Mouse (Mus musculus) megakaryocyte progenitor cell, adult 5-6 weeks (primary cell): ENCODE data around the gene Nol9. TPM values are rescaled to one million over a fixed set of nuclear protein-coding genes. Genes with fewer than 3 reads are reported as not detected.
A peak's percentile ranks its signal among the peaks of the same experiment; 100 is the strongest.

ENCODE experiments used
- ATAC-seq: replicated peaks from 2 replicates; pipeline ENCODE4 v1.8.0; 2016; ENCODE audit warnings: mild to moderate bottlenecking, moderate TSS enrichment, inconsistent platforms; ENCODE audit not compliant: poor library complexity
- total RNA-seq, 2 experiments: library from RNA; stranded (forward) in 1 of 2; stranded (reverse) in 1 of 2; fragments of 157-497, 149-512 nt in 1 of 2; fragments of 200-1000 nt in 1 of 2; gene quantifications; 2 replicates each; pipeline versions ENCODE4 v1.2.3 to v1.2.4; 2015 to 2017

Nol9 gene
- total RNA-seq (2015) (26.9 and 28.4 TPM in 2 replicates), total RNA-seq (2017) (33.4 and 35.1 TPM in 2 replicates)

DNA sequence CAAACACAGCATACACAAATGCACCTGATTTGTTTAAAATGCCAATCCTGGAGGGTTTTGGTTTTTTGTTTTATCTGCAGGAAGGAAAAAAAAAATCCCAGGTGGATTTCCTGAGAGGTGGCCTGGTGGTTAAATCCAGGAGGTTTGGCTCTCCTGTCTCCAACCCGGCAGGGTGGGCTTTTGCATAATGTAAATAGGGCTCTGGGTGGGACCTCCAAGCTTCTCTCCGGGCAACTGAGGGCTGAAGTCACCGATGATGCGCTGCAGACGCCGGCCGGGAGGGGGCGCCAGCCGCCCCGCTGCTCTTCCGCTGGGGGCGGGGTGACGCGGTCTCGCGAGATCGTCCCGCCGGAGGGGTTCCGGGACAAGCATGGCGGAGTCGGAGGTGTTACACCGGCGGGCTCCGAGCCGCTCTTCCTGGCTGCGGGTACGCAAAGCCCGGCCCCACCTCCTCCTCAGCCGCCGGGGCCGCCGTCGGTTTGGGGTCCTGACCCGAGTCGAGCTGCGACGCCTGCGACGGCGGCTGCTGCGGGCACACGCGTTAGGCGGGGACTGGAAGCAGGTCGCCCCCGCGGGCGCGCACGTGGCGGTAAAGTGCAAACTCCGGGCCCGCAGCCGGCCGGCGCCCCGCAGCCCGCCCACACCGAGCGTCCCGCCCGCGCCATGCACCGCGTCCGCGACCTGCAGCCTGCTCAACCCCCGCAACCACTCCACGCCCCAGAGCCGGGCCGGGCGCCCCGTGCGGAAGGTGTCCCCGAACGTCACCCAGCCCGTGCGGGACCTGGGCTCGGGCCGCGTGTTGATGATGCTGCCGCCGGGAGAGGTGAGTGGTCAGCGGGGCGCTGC is at the start of gene Nol9:
Gene Nol9 (plus strand): TSS at position 337 of the 846 bp plus-strand sequence.
- peak; percentile 88 for ATAC-seq

DNA sequence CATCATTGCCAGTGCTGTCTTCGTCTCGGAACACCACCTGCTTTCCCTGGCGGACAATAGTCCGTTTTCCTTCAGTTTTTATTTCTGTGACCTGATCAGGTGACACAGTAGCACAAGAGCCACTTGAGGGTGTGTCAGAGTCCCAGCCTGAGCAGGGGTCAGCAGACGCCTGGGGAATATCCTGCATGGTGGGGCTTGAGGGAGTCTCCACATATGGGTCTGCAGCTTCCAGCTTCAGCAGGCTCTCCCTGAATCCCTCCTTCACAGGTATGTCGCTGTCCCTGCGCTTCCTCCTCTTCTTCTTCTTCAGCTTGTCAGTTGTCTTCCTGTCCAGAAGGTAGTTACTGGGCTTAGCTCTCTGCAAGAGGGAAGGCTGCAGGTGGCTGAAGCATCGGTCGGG is 47.0 kb upstream of the Nol9 start:
- no peak for ATAC-seq

DNA sequence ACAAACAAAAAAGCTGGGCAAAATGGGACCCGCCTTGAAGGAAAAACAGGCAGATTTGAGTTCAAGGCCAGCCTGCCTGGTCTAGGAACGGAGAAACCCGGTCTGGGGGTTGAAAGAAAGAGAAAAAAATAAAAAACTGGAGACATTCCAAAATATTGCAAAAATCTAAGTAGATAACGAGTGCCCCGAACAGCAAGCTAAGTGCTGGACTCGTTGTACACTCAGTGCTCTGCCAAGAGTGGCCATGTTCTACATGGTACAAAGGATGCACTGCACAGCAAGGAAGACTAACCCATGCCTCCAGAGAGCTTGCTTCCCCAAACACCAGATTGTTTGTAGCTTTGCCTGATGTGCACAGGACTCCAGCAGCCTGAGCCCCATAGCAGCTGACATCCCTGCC is 46.1 kb upstream of the Nol9 start:
- no peak for ATAC-seq

DNA sequence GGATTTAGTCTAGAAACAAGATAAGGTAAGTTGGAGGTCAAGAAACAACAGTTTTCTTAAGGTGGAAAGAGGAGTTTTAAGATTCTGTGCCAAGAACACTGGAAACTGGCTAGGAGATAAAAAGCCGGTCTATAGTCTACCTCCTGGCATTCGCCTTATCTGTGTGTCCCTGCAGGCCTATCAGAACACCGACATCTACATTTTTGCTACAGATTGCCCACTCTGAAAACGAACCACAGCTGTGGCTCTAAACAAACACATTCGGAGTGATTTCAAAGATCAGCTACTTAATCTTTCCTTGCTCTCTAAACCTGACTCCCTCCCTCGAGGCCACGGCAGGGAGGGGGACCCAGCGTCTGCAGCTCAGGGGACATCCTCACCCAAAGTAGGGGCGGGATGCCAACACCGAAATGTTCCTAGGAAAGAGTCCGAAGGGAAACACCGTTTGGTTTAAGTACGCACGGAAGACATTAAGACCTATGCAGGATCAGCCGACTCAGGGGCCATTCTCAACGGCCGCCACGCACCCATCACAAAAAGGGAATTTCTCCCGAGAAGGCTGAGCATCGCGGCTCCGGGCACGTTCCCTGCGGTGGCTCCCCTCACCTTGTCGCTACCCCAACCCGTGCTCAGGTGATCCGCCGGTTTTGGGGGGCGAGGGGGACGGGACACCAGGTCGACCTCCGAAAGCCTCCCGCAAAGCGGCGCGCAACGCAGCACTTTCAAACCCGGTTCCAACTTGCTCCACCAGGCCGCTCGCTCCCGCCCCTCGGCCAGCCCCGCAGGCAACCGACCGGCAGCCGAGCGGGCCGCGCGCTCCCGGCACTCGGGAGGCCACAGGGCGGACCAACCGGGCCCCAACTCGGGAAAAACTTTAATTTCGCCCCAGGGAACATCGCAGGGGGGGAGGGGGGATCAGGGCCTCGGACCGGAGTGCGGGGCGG is 44.6 kb upstream of the Nol9 start:
- peak; percentile 59 for ATAC-seq

DNA sequence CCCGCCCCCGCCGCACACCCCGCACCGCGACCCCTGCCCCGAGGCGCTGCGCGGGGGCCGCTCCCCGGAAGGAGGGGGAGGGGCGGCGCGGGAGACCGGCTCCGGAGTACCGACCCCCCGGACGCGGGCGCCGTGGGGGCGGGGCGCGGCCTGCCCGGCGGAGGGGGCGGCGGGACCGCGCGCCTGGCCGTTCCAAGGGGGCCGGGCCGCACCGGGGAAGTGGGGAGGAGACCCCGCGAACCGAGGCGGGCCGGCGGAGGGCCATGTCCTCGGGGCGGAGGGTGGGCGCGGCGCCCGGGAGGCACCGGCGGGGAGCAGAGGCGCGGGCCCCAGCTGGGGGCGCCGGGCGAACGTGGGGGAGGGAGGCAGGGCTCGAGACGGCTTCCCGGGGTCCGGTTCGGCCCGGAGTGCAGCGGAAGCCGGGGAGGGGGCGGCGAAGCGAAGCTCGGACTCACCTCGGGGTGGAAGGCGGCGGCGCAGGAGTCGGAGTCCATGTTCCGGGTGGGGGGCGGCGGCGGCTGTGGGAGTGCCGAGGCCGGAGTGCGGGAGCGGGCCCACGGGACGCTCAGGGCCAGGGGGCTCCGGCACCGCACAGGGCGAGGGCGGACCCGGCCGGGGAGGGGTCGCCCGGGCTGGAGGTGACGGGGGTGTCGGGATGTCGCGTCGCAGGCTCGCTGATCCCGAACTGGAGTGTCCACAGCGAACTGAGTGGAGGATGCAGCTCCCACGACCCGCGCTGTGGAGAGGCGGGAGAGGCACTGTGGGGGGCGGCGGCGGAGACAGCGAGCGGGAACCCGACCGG is 43.5 kb upstream of the Nol9 start:
- ATAC-seq = no peak

DNA sequence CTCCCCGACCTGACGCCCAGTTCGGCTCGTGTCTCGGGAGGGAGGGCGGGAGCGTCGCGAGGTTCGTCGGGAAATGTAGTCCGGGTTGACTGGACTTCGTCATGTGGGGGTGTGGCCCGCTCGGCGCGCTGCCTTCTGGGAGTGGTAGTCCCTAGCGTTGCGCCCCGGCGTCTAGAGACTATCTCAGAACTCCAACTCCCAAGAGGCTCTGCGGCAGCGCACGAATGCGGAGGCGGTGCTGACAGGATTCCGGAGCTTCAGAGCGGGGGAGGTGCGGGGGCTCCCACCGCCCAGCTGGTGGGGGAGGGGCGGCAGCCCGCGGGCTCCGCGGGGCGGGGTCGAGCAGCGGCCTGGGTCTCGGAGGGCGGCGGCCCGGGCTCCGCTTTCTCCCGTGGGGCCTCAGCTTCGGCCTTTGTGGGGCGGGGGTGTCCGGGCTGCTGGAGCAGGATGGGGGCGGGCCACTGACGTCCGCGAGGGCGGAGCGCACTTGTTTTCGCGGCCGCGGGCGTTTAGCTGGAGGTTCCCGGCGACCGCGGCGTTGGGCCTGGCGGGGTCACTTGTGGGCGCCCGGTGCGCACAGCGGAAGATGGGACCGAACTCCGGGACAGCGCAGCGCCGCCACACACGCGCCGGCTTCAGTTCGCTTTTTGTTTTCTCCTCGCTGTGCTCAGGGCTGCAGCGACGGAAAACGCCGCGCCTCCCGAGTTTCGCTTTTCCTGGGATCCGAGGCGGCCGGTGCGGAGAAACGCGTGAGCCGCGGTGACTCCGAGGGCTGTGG is 42.8 kb upstream of the Nol9 start, which contains the start of gene Phf13:
Gene Phf13 (minus strand): TSS at position 86 of the 778 bp plus-strand sequence.
- ATAC-seq = peak; percentile 84

DNA sequence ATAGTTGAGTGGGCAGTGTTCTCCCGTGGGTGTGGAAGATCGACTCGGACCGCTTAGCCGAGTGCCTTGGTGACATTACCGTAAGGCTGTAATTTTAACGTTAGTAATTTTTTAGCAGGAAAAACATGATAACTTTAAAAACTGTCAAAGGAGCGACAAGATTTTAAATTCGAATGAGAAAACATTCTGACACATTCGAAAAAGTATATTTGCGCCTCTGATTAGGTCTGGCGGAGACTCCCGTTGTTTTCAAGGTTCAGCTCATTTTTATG is 42.2 kb upstream of the Nol9 start:
- no peak for ATAC-seq

DNA sequence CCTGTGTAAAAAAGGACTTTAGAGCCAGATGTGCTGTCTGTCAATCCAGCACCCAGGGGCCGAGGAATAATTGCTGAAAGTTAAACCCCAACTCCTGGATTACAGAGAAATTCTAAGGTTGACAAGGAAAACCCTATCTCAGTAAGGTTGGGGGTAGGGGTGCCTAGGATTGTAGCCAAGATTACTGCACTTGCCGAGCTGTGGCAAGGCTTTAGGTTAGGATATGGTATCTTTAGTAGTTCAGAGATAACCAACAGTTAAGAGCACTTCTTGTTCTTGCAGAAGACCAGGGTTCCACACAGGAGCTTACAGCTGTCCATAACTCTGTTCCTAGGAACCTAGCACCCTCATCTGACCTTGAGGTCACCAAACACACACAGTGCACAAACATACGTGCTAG is 41.4 kb upstream of the Nol9 start:
- no peak for ATAC-seq

DNA sequence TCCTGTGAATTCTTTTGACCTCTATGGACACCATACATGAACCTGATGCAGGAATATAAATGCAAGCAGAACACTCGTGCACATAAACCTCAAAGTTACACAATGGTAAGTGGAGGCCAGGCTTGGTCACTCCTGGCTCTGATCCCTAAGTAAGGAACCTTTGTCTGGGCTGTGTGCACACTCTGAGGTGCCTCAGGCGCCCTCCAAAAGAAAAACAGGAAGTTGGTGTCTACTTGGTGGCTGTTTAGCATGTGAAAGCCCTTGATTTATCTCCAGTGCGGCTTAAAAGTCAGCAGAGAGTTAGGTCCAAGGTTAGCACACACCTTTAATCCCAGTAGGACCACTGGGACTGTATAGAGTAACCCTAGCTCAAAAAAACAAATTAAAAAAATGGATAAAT is 39.6 kb upstream of the Nol9 start:
- ATAC-seq = peak; percentile 44

DNA sequence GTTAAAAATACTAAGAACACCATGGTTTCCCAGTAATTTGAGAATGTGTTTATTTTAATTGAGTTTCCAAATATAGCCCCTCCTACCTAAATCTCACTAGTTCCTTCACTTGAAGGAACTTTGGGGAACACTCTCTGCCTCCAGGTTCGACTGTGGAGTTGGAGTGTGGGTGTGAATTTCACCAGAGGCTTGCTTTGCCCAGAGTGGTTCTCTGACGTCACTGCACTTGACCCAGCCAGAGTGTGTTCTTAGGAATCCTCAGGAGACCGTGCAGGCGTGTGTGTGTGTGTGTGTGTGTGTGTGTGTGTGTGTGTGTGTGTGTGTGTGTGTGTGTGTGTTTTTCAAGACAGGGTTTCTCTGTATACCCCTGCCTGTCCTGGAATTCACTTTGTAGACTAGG is 38.2 kb upstream of the Nol9 start:
- ATAC-seq = no peak

DNA sequence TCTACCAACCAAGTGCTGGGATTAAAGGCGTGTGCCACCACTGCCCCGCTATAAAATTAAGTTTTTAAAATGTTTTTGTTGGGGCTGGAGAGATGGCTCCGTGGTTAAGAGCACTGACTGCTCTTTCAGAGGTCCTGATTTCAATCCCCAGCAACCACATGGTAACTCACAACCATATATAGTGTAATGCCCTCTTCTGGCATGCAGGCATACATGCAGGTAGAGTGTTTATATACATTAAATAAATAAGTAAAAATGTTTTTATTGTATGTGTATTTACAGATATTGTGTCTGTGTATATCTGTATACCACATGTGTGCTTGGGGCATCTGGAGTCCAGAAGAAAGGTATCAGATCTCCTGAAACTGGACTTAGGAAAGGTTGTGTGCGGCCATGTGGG is 37.8 kb upstream of the Nol9 start:
- no peak for ATAC-seq

DNA sequence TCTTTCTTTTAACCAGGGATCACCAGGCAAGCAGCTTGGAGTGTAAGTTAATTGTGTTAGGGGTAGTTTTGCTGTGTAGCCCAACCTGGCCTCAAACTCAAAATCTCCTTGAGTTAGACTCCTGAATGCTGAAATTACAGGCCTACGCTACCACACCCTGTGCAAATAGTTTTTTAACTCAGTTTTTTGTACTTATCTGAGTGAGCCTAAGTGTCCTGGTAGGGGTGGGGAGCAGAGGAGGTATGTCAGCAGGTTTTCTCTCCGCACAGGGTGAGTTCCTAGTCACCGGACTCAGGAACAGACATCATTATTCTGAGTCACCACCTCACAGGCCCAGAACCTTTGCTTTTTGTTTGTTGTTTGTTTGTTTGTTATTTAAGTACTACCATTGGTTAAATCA is 37.1 kb upstream of the Nol9 start:
- no peak for ATAC-seq

DNA sequence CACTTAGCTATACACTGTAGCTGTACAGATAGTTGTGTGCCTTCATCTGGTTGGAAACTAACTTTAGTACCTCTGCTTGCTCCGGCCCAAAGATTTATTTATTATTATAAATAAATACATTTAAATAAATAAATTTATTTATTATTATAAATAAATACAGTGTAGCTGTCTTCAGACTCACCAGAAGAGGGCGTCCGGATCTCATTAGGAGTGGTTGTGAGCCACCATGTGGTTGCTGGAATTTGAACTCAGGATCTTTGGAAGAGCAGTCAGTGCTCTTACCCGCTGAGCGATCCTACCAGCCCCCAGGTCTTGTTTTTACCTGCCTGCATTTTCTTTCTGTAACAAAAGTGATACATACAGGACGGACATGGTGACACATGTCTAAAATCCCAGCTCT is 33.0 kb upstream of the Nol9 start:
- ATAC-seq = no peak

DNA sequence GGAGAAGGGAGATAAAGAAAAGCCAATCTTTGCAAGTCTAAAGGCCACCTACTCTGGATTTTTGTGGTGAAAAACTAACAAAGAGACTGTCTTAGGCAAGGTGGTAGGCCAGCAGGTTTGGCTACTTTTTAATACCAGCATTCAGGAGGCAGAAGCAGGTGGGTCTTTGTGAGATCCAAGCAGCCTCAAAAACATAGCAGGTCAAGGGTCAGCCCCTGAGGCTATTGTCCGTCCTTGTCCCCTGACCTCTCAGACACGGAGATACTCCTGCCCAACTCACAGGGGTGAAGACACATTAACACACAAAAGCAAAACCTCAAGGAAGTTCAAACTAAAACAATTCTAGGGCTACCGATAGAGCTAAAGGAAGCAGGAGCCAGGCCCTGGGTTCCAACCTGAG is 32.3 kb upstream of the Nol9 start:
- no peak for ATAC-seq

DNA sequence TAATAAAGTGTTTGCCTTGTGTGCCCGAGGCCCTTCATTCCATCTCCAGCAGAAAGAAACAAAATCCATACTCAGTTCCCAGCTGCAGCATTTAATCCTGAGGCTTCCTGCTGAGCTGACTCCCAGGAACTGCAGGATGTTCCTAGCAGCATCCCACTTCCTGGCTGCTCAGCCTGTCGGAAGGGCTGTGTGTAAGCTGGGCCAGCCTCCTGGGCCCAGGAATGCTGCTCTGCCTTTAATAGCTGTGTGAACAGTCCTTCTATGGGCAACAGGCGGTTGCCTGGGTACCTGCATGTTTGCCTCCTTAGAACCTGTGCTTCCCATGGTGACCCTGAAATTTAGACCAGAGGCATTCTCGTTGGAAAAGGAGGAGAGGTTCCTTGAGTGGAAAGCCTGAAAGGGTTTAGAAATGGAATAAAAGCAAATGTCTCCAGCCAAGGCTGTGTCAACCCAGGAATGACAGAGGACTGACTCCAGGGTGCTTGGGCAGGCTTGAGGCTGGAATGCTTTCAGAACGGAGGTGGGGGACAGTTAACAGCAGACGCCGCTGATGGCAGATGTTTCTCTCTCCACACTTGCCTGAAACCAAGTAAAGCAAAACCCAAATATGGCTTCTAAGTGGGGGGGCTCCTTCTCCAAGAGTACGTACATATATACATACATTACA is 31.5 kb upstream of the Nol9 start:
- no peak for ATAC-seq

DNA sequence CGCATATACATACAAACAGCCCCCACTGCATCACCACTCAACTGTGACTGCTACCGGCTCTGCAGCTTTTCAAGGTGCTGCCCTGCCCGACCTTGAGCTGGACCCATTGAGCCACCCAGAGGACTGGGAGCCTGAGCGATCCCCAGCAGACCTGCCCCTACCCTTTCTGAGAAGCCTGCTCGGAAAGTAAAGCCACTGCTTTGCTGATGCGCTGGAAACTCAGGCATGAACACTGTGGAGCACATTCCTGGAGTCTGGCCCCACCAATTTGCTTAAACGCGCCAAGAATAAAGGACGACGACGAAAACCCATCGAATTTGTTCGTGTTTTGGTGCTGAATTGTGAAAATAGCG is 31.0 kb upstream of the Nol9 start:
- no peak for ATAC-seq

DNA sequence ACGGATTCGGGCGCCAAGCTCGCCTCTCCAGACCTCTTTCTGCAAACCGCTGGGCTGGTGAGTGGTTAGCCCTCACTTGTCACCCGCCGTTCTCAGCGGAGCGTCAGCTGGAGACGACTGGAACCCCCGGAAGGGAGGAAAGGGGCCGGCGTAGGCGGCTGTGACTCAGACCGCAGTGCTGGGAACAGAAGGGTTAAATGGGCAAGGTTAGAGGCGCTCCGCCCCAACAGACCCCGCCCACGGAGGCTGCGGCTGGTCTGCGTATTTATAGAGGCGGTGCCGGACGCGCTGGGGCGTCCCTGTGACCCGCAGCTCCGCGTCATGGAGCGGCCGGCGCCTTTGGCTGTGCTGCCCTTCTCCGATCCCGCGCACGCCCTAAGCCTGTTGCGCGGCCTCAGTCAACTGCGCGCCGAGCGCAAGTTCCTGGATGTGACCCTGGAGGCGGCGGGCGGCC is 30.5 kb upstream of the Nol9 start, which contains the start of gene Klhl21:
Gene Klhl21 (plus strand): TSS at position 182 of the 454 bp plus-strand sequence.
- ATAC-seq = peak; percentile 77

DNA sequence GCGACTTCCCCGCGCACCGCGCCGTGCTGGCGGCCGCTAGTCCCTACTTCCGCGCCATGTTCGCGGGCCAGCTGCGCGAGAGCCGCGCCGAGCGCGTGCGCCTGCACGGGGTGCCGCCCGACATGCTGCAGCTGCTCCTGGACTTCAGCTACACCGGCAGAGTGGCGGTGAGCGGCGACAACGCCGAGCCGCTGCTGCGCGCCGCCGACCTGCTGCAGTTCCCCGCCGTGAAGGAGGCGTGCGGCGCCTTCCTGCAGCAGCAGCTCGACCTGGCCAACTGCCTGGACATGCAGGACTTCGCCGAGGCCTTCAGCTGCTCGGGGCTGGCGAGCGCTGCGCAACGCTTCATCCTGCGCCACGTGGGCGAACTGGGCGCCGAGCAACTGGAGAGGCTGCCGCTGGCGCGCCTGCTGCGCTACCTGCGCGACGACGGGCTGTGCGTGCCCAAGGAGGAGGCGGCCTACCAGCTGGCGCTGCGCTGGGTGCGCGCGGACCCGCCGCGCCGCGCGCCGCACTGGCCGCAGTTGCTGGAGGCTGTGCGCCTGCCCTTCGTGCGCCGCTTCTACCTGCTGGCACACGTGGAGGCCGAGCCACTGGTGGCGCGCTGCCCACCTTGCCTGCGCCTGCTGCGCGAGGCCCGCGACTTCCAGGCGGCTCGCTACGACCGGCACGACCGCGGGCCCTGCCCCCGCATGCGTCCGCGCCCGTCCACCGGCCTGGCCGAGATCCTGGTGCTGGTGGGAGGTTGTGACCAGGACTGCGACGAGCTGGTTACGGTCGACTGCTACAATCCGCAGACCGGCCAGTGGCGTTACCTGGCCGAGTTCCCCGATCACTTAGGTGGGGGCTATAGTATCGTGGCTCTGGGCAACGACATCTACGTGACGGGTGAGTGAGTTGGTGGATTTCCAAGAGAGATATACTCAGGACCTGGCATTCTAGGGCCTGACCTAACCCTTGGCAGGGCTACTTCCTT is 29.8 kb upstream of the Nol9 start:
- peak; percentile 9; the same call in 1 of the 2 replicates for ATAC-seq
